8 mouse cellular contexts compared by ENCODE assay signal in genomic region chr4:135819826-135820526, GRCm38 (mm10). TPM values are rescaled to one million over a fixed set of nuclear protein-coding genes. Genes with fewer than 3 reads are reported as not detected.
DNase-seq lines count a peak whose midpoint lies in the region; ATAC-seq and TF ChIP-seq lines count a peak whose summit lies in the region.

No protein-coding gene starts in this region.

- H3K9ac ChIP-seq in intestine, embryonic 14.5 days (ENCODE audit: low read length): no peak overlapping the region
- no peak overlapping the region for H3K9ac ChIP-seq in intestine, postnatal 0 days (ENCODE audit: low read depth, low read length)
- H3K9ac ChIP-seq in heart, embryonic 15.5 days: no peak overlapping the region
- no peak overlapping the region for H3K9ac ChIP-seq in limb, embryonic 14.5 days (ENCODE audit: low read depth, low read length, severe bottlenecking)
- no peak overlapping the region for H3K9ac ChIP-seq in stomach, postnatal 0 days (ENCODE audit: low read length)

- no peaks in the 10 kb centered on the region for H3K27me3 ChIP-seq in intestine, embryonic 14.5 days (replicated peaks; ENCODE audit: control insufficient read depth, insufficient read depth, low read length)
- H3K27me3 ChIP-seq in intestine, postnatal 0 days (replicated peaks; ENCODE audit: control insufficient read depth, insufficient read depth, low read length): no peaks in the 10 kb centered on the region
- no peaks in the 10 kb centered on the region for H3K27me3 ChIP-seq in heart, embryonic 15.5 days
- no peaks in the 10 kb centered on the region for H3K27me3 ChIP-seq in limb, embryonic 14.5 days (ENCODE audit: control insufficient read depth, insufficient read depth, low read length)
- no peaks in the 10 kb centered on the region for H3K27me3 ChIP-seq in stomach, postnatal 0 days (ENCODE audit: control insufficient read depth, insufficient read depth, low read length)

- TF ChIP-seq CTCF in intestine, postnatal 0 days (IDR thresholded peaks at IDR 0.05; ENCODE audit: low read depth): no peak
- no peak for TF ChIP-seq CTCF in stomach, postnatal 0 days (IDR thresholded peaks at IDR 0.05; ENCODE audit: low read depth)

- peak; percentile 60 for DNase-seq in intestine, embryonic 14.5 days (ENCODE audit: low spot score)
- peak; percentile 35 for DNase-seq in limb, embryonic 14.5 days (ENCODE audit: low spot score)
- no peak for DNase-seq in stomach, postnatal 0 days (ENCODE audit: low spot score)
- DNase-seq in layer of hippocampus, postnatal 36 days: no peak
- DNase-seq in urinary bladder, postnatal 25 days (ENCODE audit: low spot score): no peak

- no peaks in the 10 kb centered on the region for H3K9me3 ChIP-seq in intestine, embryonic 14.5 days (ENCODE audit: control insufficient read depth, low read length)
- no peaks in the 10 kb centered on the region for H3K9me3 ChIP-seq in intestine, postnatal 0 days (ENCODE audit: control insufficient read depth)
- H3K9me3 ChIP-seq in heart, embryonic 15.5 days (replicated peaks): no peaks in the 10 kb centered on the region
- no peaks in the 10 kb centered on the region for H3K9me3 ChIP-seq in limb, embryonic 14.5 days (ENCODE audit: control insufficient read depth, low read length)
- no peaks in the 10 kb centered on the region for H3K9me3 ChIP-seq in stomach, postnatal 0 days (ENCODE audit: control insufficient read depth, low read length)

- TF ChIP-seq EP300 in stomach, postnatal 0 days (optimal IDR thresholded peaks at IDR 0.05): no peak

- peak overlapping the region; percentile 65 for H3K27ac ChIP-seq in intestine, embryonic 14.5 days (ENCODE audit: low read depth)
- no peak overlapping the region for H3K27ac ChIP-seq in intestine, postnatal 0 days (ENCODE audit: low read depth, low read length)
- peak overlapping the region; percentile 60 for H3K27ac ChIP-seq in heart, embryonic 15.5 days
- peak overlapping the region; percentile 63 for H3K27ac ChIP-seq in limb, embryonic 14.5 days (replicated peaks; ENCODE audit: low read depth, low read length)
- H3K27ac ChIP-seq in stomach, postnatal 0 days (replicated peaks): peak overlapping the region; percentile 36; the same call in 1 of the 2 replicates

- no peak overlapping the region for H3K4me3 ChIP-seq in intestine, embryonic 14.5 days (ENCODE audit: low read depth, low read length)
- no peak overlapping the region for H3K4me3 ChIP-seq in intestine, postnatal 0 days (ENCODE audit: low read depth, low read length)
- no peak overlapping the region for H3K4me3 ChIP-seq in heart, embryonic 15.5 days
- H3K4me3 ChIP-seq in limb, embryonic 14.5 days (replicated peaks; ENCODE audit: low read length): no peak overlapping the region
- H3K4me3 ChIP-seq in stomach, postnatal 0 days (ENCODE audit: low read depth, low read length): no peak overlapping the region

- H3K36me3 ChIP-seq in intestine, embryonic 14.5 days (ENCODE audit: control insufficient read depth, insufficient read depth, low read length): no peaks in the 10 kb centered on the region
- no peaks in the 10 kb centered on the region for H3K36me3 ChIP-seq in intestine, postnatal 0 days (ENCODE audit: control insufficient read depth, insufficient read depth)
- H3K36me3 ChIP-seq in heart, embryonic 15.5 days: no peaks in the 10 kb centered on the region
- no peaks in the 10 kb centered on the region for H3K36me3 ChIP-seq in limb, embryonic 14.5 days (ENCODE audit: control insufficient read depth, insufficient read depth, low read length)
- no peaks in the 10 kb centered on the region for H3K36me3 ChIP-seq in stomach, postnatal 0 days (ENCODE audit: control insufficient read depth, insufficient read depth, low read length)

- no peak for TF ChIP-seq POLR2A in limb, embryonic 14.5 days (IDR thresholded peaks at IDR 0.05; ENCODE audit: borderline replicate concordance, extremely low read depth, insufficient read depth, insufficient read length)

- H3K4me1 ChIP-seq in intestine, embryonic 14.5 days (replicated peaks; ENCODE audit: control insufficient read depth, insufficient read depth, low read length): no peaks in the 10 kb centered on the region
- no peaks in the 10 kb centered on the region for H3K4me1 ChIP-seq in intestine, postnatal 0 days (replicated peaks; ENCODE audit: control insufficient read depth, insufficient read depth, low read length)
- peaks cover 4% of the 10 kb centered on the region for H3K4me1 ChIP-seq in heart, embryonic 15.5 days (replicated peaks)
- 0 out of 2 replicates have a peak, but pooled peaks cover 3% of the 10 kb centered on the region for H3K4me1 ChIP-seq in limb, embryonic 14.5 days (ENCODE audit: control insufficient read depth, insufficient read depth, low read length)
- no peaks in the 10 kb centered on the region for H3K4me1 ChIP-seq in stomach, postnatal 0 days (replicated peaks; ENCODE audit: control insufficient read depth, insufficient read depth)

- no peak for ATAC-seq in intestine, embryonic 14.5 days (replicated peaks; ENCODE audit: low FRiP score, low TSS enrichment, low read depth)
- no peak for ATAC-seq in intestine, postnatal 0 days
- ATAC-seq in common myeloid progenitor, adult 5-6 weeks (replicated peaks; ENCODE audit: low read depth, poor library complexity, severe bottlenecking): 0 out of 2 replicates have a peak, but pooled peaks have one; percentile 31
- no peak for ATAC-seq in heart, embryonic 15.5 days (replicated peaks; ENCODE audit: insufficient number of reproducible peaks, insufficient read depth, low FRiP score, low read depth)
- peak; percentile 57; the same call in 1 of the 2 replicates for ATAC-seq in limb, embryonic 14.5 days (ENCODE audit: low FRiP score, low read depth)
- peak; percentile 36; the same call in 1 of the 2 replicates for ATAC-seq in stomach, postnatal 0 days (ENCODE audit: low FRiP score, low TSS enrichment)

- no peak overlapping the region for H3K4me2 ChIP-seq in intestine, embryonic 14.5 days (ENCODE audit: low read length)
- H3K4me2 ChIP-seq in intestine, postnatal 0 days (replicated peaks; ENCODE audit: low read depth): no peak overlapping the region
- no peak overlapping the region for H3K4me2 ChIP-seq in heart, embryonic 15.5 days
- H3K4me2 ChIP-seq in limb, embryonic 14.5 days (replicated peaks; ENCODE audit: low read depth, low read length, severe bottlenecking): no peak overlapping the region
- H3K4me2 ChIP-seq in stomach, postnatal 0 days (replicated peaks; ENCODE audit: low read depth): no peak overlapping the region

- 42% methylated on average over 17 of the region's 17 CpGs for WGBS in intestine, embryonic 14.5 days
- 48% methylated on average over 17 of the region's 17 CpGs for WGBS in intestine, postnatal 0 days
- 47% methylated on average over 17 of the region's 17 CpGs for WGBS in heart, embryonic 15.5 days
- 53% methylated on average over 17 of the region's 17 CpGs for WGBS in limb, embryonic 14.5 days
- WGBS in stomach, postnatal 0 days: 43% methylated on average over 17 of the region's 17 CpGs

RNA-seq across cellular contexts. Expression of gene Srsf10, which starts 35.6 kb away (rescaled TPM):
- polyA plus RNA-seq in intestine, embryonic 14.5 days (2014; fragmentation: Nextera tagmentation; extraction: Ambion mirVana): 271 and 273 TPM in 2 replicates
- polyA plus RNA-seq in intestine, postnatal 0 days (2015; fragmentation: Nextera tagmentation; extraction: Ambion mirVana): 84.2 and 89.2 TPM in 2 replicates
- total RNA-seq in common myeloid progenitor, adult 5-6 weeks (2017): 292 and 303 TPM in 2 replicates
- 127 and 131 TPM in 2 replicates for polyA plus RNA-seq in heart, embryonic 15.5 days (2015; fragmentation: Nextera tagmentation; extraction: Ambion mirVana)
- 139 and 145 TPM in 2 replicates for polyA plus RNA-seq in limb, embryonic 14.5 days (2012; rRNA removed)
- polyA plus RNA-seq in limb, embryonic 14.5 days (2014; fragmentation: Nextera tagmentation; extraction: Ambion mirVana): 258 and 273 TPM in 2 replicates
- polyA plus RNA-seq in stomach, postnatal 0 days (2015; fragmentation: Nextera tagmentation; extraction: Ambion mirVana): 83.7 and 88.1 TPM in 2 replicates
- 100 to 1,000 TPM in 1 of 2 experiments, 10 to 100 TPM in 1; 93.9 to 103 TPM for total RNA-seq in layer of hippocampus, postnatal 36 days (2021)

RNA-seq across cellular contexts. Expression of gene Pnrc2, which starts 53.7 kb away (rescaled TPM):
- polyA plus RNA-seq in intestine, embryonic 14.5 days (2014; fragmentation: Nextera tagmentation; extraction: Ambion mirVana): 167 and 175 TPM in 2 replicates
- polyA plus RNA-seq in intestine, postnatal 0 days (2015; fragmentation: Nextera tagmentation; extraction: Ambion mirVana): 103 and 114 TPM in 2 replicates
- total RNA-seq in common myeloid progenitor, adult 5-6 weeks (2017): 146 and 189 TPM in 2 replicates
- polyA plus RNA-seq in heart, embryonic 15.5 days (2015; fragmentation: Nextera tagmentation; extraction: Ambion mirVana): 123 and 130 TPM in 2 replicates
- polyA plus RNA-seq in limb, embryonic 14.5 days (2012; rRNA removed): 105 and 106 TPM in 2 replicates
- 165 and 178 TPM in 2 replicates for polyA plus RNA-seq in limb, embryonic 14.5 days (2014; fragmentation: Nextera tagmentation; extraction: Ambion mirVana)
- 101 TPM in 2 replicates for polyA plus RNA-seq in stomach, postnatal 0 days (2015; fragmentation: Nextera tagmentation; extraction: Ambion mirVana)
- 10 to 100 TPM; 54.5 to 56.3 TPM for total RNA-seq in layer of hippocampus, postnatal 36 days (2021)

Comparison
In these comparisons a context has a peak if more than half of its experiments do, and no peak if none do; other contexts are left out.
1. ATAC-seq: peak in common myeloid progenitor, adult 5-6 weeks (single experiment), limb, embryonic 14.5 days (single experiment) and stomach, postnatal 0 days (single experiment); none in intestine, embryonic 14.5 days (single experiment), intestine, postnatal 0 days (single experiment) and heart, embryonic 15.5 days (single experiment).
2. DNase-seq: peak in intestine, embryonic 14.5 days (single experiment) and limb, embryonic 14.5 days (single experiment); none in stomach, postnatal 0 days (single experiment), layer of hippocampus, postnatal 36 days (0 of 2) and urinary bladder, postnatal 25 days (single experiment).